Mouse (Mus musculus) stomach, postnatal 0 days (tissue): ENCODE data around the gene Sptbn4. TPM values are rescaled to one million over a fixed set of nuclear protein-coding genes. Genes with fewer than 3 reads are reported as not detected.

Experiments
- ATAC-seq: fragments of 200-750 bp; cut with Nextera tagmentation; 2 replicates; pipeline ENCODE4 v1.8.0; 2017; ENCODE audit not compliant: low FRiP score, low TSS enrichment
- DNase-seq: peaks from one replicate; pipeline ENCODE4 v3.0.0-alpha.2; 2016; ENCODE audit warnings: low spot score
- H3K27ac ChIP-seq: fragments of 300-500 bp; sonication (generic); replicated peaks from 2 replicates; pipeline ENCODE4 v1.5.1; 2014; ENCODE audit warnings: mild to moderate bottlenecking, control low read depth
- H3K27me3 ChIP-seq: fragments of 300-500 bp; sonication (generic); 2 replicates; pipeline ENCODE4 v1.6.1; 2014; ENCODE audit warnings: low read length; ENCODE audit not compliant: control insufficient read depth, insufficient read depth
- H3K36me3 ChIP-seq: fragments of 300-500 bp; sonication (generic); 2 replicates; pipeline ENCODE4 v1.6.1; 2014; ENCODE audit warnings: low read length, mixed read lengths; ENCODE audit not compliant: control insufficient read depth, insufficient read depth
- H3K4me1 ChIP-seq: fragments of 300-500 bp; sonication (generic); replicated peaks from 2 replicates; pipeline ENCODE4 v1.6.1; 2014; ENCODE audit warnings: antibody characterized with exemption; ENCODE audit not compliant: control insufficient read depth, insufficient read depth
- H3K4me2 ChIP-seq: fragments of 300-500 bp; sonication (generic); replicated peaks from 2 replicates; pipeline ENCODE4 v1.6.1; 2014; ENCODE audit warnings: low read depth, mild to moderate bottlenecking, control low read depth, moderate library complexity
- H3K4me3 ChIP-seq: fragments of 300-500 bp; sonication (generic); 2 replicates; pipeline ENCODE4 v1.5.1; 2014; ENCODE audit warnings: low read depth, low read length, control low read depth
- H3K9ac ChIP-seq: fragments of 300-500 bp; sonication (generic); 2 replicates; pipeline ENCODE4 v1.6.1; 2014; ENCODE audit warnings: mild to moderate bottlenecking, low read length, control low read depth, mixed read lengths
- H3K9me3 ChIP-seq: fragments of 300-500 bp; sonication (generic); 2 replicates; pipeline ENCODE4 v1.6.1; 2016; ENCODE audit warnings: low read length; ENCODE audit not compliant: control insufficient read depth
- CTCF ChIP-seq: IDR thresholded peaks from 2 replicates; pipeline ENCODE4 v1.5.1; 2016; ENCODE audit warnings: antibody characterized with exemption, low read depth, mild to moderate bottlenecking, moderate library complexity
- EP300 ChIP-seq: optimal IDR thresholded peaks from 2 replicates; pipeline ENCODE3; 2016; ENCODE audit warnings: antibody characterized with exemption
- WGBS: fragments of 180-500 bp; shearing (Covaris S2); extraction: QIAGEN DNeasy Blood & Tissue Kit; methylation state at CpG from one replicate; pipeline ENCODE4 v1.1.7; 2014; 5-methylcytosine and 5-hydroxymethylcytosine counted together
- polyA plus RNA-seq: library from polyadenylated mRNA; unstranded; fragments of >200 nt; fragmentation: Nextera tagmentation; extraction: Ambion mirVana; gene quantifications from 2 replicates; pipeline ENCODE4 v1.2.1, GENCODE M21; 2015

The Sptbn4 gene
- polyA plus RNA-seq, 1 experiment from 2014 or later = 0.24 TPM

DNA sequence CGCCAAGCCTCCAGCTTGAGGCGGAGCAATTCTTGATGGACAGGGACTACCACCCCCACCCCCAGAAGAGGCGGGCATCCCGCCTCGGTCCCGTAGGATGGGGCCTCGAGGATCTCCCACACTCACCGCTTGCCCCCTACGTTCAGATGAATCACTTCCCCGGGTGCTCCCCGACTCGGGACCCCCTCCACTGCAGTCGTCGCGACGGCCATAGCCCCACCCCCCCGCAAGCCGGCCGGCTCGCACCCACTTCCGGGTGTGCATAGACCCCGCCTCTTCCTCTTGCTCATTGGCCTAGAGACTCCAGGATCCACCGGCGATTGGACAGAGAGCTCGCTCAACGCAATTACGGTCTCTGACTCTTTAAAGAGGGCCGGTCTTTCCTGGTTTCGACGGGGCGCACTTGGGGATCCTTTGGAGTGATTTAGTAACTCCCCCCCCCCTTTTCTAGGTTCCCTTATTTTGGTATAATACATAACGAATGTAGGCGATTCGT lies 91.7 kb downstream of the Sptbn4 start, which contains the start of gene Shkbp1:
Shkbp1 (minus strand) TSS at position 275 of the 496 bp plus-strand sequence.
- Histone ChIP-seq H3K9me3 (no peaks in the 10 kb centered on the region), H3K4me1 (peaks cover 9% of the 10 kb centered on the region; the same call in 1 of the 2 replicates), H3K36me3 (0 out of 2 replicates have a peak, but pooled peaks cover 3% of the 10 kb centered on the region), H3K9ac (peak within 1 kb of the TSS; percentile 64), H3K4me3 (peak within 1 kb of the TSS; percentile 68), H3K4me2 (peak within 1 kb of the TSS; percentile 77), H3K27me3 (no peaks in the 10 kb centered on the region), H3K27ac (peak within 1 kb of the TSS; percentile 88)
- under 1% methylated on average over 34 of the region's 34 CpGs for WGBS
- peak; percentile 94 for ATAC-seq
- TF ChIP-seq CTCF (no peak), EP300 (no peak)
- peak; percentile 92 for DNase-seq

DNA sequence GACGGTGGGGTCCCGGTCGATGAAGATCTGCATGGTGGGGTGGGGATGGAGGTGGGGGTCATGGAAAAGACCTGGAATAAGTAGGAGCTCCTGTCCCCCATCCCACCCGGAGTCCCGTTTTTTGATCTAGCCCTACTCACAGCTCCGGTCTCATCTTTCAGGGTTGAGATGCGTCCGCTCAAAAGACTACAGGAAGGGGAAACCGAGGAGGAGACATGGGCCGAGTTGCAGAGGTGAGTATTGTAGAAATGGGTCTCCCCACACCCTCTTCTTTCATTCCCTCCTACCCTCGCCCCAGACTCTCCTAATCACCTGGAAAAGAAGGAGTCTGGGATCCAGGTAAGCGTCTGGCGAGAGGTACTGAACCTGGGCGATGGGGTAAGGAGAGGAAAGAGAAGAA lies 92.2 kb downstream of the Sptbn4 start:
- Histone ChIP-seq H3K27ac (no peak overlapping the region; the same call in 1 of the 2 replicates), H3K4me3 (peak overlapping the region; percentile 68), H3K36me3 (0 out of 2 replicates have a peak, but pooled peaks cover 6% of the 10 kb centered on the region), H3K4me2 (peak overlapping the region; percentile 77), H3K27me3 (no peaks in the 10 kb centered on the region), H3K9me3 (no peaks in the 10 kb centered on the region), H3K9ac (peak overlapping the region; percentile 64), H3K4me1 (peaks cover 9% of the 10 kb centered on the region; the same call in 1 of the 2 replicates)
- no peak for TF ChIP-seq CTCF
- TF ChIP-seq EP300 = no peak
- WGBS = 2% methylated on average over 14 of the region's 14 CpGs
- ATAC-seq (no peak), DNase-seq (no peak)

DNA sequence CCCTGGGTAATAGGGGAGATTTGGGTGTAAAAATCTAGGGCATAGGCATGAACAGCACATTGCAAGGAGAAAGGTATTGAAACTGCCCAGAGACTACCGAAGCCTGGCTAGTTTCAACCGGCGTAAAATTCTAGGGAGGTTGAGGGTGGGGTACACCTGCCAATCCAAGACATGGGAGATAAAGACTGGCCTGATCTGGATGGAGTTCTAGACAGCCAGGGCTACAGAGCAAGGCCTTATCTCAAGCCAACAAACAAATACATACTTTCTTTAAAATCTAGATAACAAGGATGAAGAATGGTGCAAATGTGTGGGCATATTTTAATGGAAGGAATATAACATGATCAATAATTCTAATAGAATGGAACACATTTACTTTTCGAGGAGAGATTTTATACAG lies 92.7 kb downstream of the Sptbn4 start:
- Histone ChIP-seq H3K27ac (no peak overlapping the region), H3K4me1 (peaks cover 9% of the 10 kb centered on the region; the same call in 1 of the 2 replicates), H3K4me2 (peak overlapping the region; percentile 77), H3K9ac (no peak overlapping the region), H3K36me3 (0 out of 2 replicates have a peak, but pooled peaks cover 6% of the 10 kb centered on the region), H3K4me3 (peak overlapping the region; percentile 68; the same call in 1 of the 2 replicates), H3K9me3 (no peaks in the 10 kb centered on the region), H3K27me3 (no peaks in the 10 kb centered on the region)
- 44% methylated on average over 4 of the region's 4 CpGs for WGBS
- no peak for DNase-seq
- TF ChIP-seq EP300 = no peak
- no peak for TF ChIP-seq CTCF
- ATAC-seq = no peak

DNA sequence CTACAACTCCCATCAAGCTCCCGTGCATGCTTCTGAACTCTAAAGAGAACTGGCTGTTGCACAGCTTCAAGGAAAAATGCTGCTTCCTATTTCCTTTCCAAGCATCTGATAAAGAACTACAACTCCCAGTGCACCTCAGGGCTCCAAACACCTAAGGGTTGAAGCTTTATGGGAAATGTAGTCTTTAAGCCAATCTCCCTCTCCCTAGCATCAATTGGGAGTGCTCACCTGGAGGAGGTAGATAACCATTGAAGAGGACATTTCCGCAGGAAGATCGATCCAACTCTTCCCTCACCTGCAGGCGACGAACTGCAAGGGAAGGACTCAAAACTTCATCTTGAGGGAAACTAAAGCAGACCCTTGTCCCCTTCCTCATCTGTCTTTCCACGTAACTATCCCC lies 93.3 kb downstream of the Sptbn4 start:
- Histone ChIP-seq H3K4me2 (peak overlapping the region; percentile 77; the same call in 1 of the 2 replicates), H3K9me3 (no peaks in the 10 kb centered on the region), H3K36me3 (0 out of 2 replicates have a peak, but pooled peaks cover 6% of the 10 kb centered on the region), H3K4me3 (no peak overlapping the region), H3K27me3 (no peaks in the 10 kb centered on the region), H3K27ac (no peak overlapping the region), H3K4me1 (peaks cover 9% of the 10 kb centered on the region; the same call in 1 of the 2 replicates), H3K9ac (no peak overlapping the region)
- TF ChIP-seq EP300 (no peak), CTCF (no peak)
- DNase-seq (no peak), ATAC-seq (peak; percentile 40)
- WGBS = 29% methylated on average over 6 of the region's 6 CpGs

DNA sequence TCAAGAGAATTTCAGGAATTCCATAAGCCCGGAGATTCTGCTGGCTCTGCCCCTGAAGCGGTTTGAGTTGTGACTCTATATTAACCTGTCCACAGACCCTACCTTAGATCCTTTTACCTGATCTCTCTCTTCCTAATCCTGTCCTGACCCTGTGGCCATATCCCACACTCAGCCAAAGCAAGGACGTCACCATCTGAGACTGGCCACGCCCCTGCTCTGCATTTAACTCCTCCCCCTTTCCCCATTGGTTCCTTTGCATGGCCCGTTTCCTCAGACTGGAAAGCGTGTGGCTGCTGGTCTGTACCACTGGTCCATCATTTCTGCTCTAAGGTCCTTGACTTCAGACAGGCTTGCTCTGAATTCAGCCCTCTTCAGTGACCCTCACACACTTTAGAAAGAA lies 102.0 kb downstream of the Sptbn4 start:
- no peak for TF ChIP-seq CTCF
- TF ChIP-seq EP300 = no peak
- H3K36me3 ChIP-seq = peaks cover 7% of the 10 kb centered on the region; the same call in 1 of the 2 replicates
- no peak overlapping the region for H3K27ac ChIP-seq
- H3K9me3 ChIP-seq = no peaks in the 10 kb centered on the region
- H3K4me1 ChIP-seq = no peaks in the 10 kb centered on the region
- ATAC-seq (no peak), DNase-seq (no peak)
- H3K4me2 ChIP-seq = no peak overlapping the region
- no peak overlapping the region for H3K4me3 ChIP-seq
- no peaks in the 10 kb centered on the region for H3K27me3 ChIP-seq
- no peak overlapping the region for H3K9ac ChIP-seq
- 23% methylated on average over 6 of the region's 6 CpGs for WGBS

DNA sequence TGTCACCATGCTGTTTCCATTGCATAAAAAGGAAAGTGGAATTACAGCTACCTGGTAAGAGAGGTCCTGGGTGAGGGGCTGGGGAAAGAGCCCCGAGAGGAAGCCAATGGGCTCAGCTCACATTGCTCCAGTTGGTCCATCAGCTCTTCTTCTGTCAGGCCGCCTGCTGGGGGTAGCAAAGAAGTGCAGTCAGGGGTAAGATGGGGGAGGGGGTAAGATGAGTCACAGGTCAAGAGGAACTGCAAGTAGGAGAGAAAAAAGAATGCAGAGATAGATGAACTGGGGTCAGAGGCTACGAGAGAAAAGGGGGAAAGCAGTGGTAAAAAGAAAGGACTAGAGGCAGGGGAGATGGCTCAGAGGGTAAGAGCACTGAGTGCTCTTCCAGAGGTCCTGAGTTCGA lies 104.9 kb downstream of the Sptbn4 start:
- Histone ChIP-seq H3K9me3 (no peaks in the 10 kb centered on the region), H3K4me2 (no peak overlapping the region), H3K27me3 (no peaks in the 10 kb centered on the region), H3K9ac (no peak overlapping the region), H3K36me3 (peaks cover 6% of the 10 kb centered on the region; the same call in 1 of the 2 replicates), H3K4me1 (no peaks in the 10 kb centered on the region), H3K4me3 (no peak overlapping the region), H3K27ac (no peak overlapping the region)
- TF ChIP-seq EP300 (no peak), CTCF (peak; percentile 60)
- no peak for ATAC-seq
- WGBS = 50% methylated on average over 4 of the region's 4 CpGs
- no peak for DNase-seq
